Mouse (Mus musculus) cerebral cortex, adult 2 months (tissue): ENCODE results near the gene Dpt.

Source experiments
- WGBS: fragments of 180-500 bp; shearing (Covaris S2); methylation state at CpG from one replicate; pipeline ENCODE4 v1.1.7; 2018; 5-methylcytosine and 5-hydroxymethylcytosine counted together

Dpt gene

DNA sequence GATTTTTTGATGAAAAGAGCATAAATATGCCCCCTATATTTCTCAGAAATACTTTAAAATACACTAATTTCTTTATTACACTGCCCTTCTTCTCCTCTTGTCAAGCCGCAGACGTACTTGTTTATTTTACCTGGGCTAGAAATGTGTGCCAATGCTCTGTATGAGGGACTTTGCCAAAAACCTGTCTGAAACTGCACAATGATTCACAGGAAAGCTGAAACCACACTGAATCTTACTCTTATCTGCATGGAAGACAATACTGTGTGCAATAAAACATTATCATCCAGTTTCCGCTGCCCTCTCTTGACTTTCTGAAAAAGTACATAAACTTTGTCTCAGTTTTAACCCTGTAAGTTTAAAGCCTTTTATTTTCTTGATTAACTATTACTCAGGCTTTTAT, 20.9 kb downstream of the Dpt start:
- 90% methylated on average over 3 of the region's 3 CpGs for WGBS

DNA sequence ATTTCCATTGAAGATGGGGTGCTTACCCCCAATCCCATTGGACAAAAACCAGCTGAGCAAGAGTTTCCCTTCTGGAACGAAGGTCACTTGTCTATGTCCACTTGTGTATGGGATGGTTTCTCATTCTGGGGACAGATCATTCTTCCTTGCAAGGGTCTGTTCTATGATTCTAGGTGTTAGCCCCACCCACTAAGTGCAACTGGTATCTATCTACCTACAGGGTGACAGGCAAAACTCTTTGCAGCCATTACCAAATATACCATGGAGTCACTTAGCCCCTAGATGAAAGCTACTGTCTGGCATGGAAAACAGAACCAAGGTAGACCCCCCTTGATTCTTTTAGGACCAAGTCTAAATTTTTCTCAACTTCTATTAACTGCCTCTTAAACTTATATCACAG, 24.9 kb downstream of the Dpt start:
- 94% methylated on average over 1 of the region's 1 CpGs for WGBS

DNA sequence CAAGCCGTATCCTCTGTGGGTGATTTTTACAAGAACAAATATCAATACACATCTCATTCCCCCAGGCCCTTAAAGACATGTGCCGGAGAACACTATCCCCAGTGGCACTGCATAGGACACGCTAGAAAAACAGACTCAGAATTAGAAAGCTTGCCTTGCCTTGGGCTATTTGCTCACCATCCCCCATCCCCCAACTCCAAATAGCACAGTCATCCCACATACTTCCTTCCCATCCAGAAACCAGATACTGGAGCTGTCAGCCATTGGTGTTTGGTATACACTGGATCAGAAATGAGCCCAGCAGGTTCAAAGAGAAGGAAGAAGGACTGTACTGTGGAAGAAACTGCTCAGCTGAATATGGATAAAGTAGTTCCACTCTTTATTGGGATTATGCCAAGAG, 25.4 kb downstream of the Dpt start:
- WGBS, result 59% methylated on average over 3 of the region's 3 CpGs

DNA sequence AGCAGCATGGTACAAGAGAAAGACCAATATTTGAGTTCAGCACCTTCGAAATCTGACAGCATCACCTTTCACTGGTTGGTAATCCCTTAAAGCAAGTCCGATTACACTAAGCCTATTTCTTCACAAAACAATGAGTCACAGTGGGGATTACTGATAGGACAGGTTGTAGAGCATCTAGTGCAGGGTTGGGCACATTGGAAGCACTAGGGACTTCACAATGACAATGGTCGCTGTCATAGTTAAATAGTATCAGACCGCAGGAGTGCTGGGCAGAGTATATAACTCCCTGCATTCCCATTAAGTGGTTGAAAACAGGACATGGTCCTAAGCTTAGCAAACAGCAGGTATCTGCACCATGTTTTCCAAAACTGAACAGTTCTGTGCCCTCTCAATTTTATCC, 25.8 kb downstream of the Dpt start:
- 81% methylated on average over 4 of the region's 4 CpGs for WGBS

DNA sequence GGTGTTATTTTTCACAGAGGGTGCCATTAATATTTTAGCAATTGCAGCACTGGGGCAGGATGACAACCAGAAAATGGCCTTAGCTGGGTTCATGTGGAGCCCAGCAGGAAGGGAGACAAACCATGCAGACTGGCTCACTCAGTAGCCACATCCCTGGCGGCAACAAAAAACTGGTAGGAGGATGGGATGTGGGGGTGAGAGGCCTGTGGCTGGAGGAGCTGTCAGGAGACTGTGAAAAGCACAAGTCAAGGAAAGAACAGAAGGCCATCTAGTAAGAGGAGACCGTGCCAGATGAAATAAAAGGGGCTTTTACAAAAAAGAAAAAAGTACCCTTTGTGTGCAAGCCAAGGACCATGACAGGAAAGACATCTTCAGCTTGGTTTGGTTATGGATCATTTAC, 28.5 kb downstream of the Dpt start:
- WGBS, result 50% methylated on average over 2 of the region's 2 CpGs

DNA sequence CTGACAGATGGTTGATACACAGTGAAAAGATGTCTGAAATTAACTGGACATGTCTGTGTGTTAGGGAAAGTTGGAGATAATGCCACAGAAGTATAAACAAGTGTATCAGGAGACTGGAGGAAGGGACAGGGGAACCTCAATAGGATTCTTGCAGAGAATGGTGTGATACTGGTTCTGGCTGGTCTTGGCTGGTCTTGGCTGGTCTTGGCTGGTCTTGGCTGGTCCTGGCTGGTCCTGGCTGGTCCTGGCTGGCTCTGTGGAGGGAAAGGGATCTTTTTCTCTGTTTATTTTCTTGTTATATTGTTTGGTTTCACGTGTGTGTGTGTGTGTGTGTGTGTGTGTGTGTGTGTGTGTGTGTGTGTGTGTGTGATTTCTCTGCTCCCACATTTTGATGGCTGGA, 33.4 kb downstream of the Dpt start:
- 80% methylated on average over 1 of the region's 1 CpGs for WGBS

DNA sequence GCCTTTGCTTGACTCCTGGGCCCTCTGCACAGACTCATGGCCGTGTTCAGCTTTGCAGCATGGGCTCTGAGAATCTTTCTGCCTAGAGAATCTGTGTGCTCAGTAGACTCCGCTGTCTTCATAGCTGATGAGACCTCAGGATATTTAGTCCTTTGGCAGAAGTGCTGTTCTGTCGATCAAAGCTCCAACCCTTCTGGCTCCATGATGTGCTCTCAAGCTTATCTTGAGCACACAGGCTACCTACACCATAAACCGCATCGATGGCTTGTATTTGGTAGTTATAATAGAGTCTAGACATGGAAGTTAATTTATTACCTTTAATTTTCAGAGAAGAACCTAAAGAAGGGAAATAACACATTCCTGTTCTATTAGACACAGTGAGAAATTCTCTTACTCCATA, 36.0 kb downstream of the Dpt start:
- 92% methylated on average over 5 of the region's 5 CpGs for WGBS

DNA sequence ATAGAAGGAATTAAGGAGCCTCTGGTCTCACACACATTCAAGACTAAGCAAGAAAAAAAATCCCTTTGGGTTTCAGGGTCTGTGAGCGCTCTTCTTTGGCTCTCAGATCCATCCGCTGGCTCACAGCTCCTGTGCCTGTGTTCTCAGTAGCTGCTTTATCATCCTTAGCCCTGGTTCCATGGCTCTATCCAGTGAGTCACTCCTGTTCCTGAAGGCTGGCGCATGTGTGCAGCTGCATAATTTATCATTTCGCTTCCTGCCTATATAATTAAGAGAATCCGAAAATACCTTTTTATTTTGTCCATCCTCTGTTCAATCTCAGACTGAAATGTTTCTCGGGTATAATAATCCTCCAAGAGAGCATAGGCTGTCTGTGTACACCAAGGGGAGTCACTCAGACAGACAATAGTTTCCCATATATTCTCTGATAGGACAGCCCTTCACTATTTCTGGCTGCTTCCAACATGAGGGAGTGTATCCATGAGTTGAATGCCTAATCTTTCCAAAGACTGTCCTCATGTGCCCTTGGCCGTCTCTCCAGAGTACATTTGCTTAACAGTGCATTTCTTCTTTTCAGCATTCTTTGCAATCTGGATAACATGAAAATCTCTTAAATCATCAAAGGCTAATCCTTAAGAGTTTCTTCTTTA, 52.3 kb downstream of the Dpt start:
- WGBS, result 32% methylated on average over 7 of the region's 7 CpGs

DNA sequence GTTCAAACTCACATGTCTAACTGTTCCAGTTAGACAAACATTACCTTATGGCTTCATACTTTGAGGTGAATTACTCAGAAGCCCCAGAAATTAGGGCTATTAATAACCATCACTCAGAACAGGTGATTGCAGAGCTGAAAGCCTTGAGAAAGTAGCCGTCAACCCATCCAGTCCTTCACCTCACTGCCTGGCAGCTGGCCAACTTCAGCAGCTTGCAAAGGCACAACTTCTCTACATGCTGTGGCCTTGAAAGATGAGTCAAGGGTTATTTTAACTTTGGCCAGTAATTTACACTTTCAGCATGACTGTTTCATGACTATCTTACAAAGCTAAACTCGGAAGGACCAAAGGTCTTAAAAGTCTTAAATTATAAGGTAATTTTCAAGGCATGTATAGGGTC, 59.3 kb downstream of the Dpt start:
- WGBS, result 74% methylated on average over 2 of the region's 2 CpGs

DNA sequence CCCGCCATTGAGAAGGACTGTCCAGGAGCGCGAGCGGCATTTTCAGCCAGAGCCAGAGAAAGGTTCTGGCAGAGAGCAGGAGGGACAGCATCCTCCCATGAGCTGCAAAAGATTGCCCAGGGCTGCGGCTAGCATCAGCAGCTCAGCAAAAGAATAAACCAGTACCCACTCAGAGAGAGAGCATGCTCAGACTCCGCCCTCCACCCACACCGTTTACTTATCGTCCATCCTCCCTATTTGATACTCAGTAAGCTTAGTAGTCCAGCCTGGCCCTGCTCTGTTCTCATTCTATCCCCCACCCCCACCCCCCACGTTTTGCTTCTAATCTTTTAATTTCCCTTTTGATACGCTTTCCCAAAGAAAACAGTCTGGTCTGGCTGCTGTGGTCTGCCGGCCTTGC, 63.5 kb downstream of the Dpt start:
- 80% methylated on average over 11 of the region's 11 CpGs for WGBS

DNA sequence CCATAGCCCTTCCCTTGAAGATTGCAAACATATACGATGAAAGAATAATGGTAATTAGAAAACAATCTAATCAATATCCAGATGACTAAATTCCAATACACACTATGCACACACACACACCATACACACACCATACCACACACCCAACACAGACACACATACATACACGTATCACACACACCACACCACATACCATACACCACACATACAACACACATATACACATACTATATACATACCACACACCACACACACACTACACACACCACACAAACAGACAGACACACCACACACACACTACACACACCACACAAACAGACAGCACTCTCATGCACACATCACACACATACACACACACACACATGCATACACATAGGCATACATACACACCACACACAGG, 64.3 kb downstream of the Dpt start:
- 90% methylated on average over 2 of the region's 2 CpGs for WGBS

DNA sequence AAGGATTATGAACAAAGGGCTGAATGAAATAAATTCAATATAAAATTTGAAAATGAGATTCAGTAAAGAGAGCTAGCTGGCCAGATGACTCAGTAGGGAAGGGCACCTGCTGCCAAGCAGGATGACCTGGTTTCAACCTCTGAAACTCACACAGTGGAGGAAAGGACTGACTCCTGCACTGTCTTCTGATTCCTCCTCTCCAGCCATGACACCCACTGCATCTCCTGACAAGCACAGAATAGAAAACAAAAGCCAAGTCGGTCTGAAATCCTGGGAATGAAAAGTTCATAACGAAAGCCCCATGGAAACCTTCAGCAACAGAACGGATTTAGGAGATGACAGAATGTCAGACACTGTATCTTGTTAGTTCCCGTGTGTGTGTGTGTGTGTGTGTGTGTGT, 65.1 kb downstream of the Dpt start:
- WGBS, result 55% methylated on average over 4 of the region's 4 CpGs

DNA sequence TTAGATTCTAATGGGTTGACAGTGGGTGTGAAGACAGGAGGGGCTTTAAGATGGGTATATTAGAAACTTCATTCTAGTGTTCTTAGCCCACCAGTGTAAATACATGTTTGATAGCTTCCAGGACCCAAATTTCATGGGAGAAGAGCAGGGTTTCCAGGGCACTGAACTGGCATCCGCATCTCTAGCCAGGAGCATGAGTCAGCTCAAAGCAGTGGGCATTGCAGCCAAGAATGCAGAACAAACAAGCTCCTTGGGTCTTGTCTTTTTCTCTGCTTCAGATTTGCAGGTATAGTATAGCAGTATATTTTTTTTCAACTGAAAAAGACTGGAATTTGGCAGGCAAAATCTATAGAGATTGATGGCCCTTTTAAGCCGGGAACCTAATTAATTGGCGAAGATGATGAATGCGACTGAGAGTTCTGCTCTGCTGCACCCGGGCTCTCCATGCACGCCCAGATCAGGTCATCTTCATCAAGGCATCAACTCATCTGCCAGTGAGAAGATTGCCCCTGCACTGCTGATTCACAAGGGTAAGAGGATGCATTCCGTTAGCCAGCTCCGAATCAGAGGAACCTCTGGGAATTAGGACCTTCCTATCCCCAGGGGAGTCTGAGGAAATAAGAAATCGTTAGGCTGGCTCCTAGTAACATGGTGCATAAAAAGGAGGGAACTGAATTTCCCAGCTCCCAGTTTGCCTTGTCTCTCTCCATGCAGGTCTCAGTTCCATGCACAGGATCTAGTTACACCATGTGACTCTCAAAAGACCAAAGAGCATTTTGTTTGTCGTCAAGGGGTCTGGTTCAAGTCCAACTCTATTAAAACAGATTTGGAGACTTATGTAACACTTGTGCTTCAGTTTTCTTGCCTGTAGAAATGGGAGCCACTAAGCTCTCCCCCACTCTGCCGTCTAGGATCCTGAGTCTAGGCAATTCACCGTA, 66.8 kb downstream of the Dpt start:
- 57% methylated on average over 12 of the region's 12 CpGs for WGBS

DNA sequence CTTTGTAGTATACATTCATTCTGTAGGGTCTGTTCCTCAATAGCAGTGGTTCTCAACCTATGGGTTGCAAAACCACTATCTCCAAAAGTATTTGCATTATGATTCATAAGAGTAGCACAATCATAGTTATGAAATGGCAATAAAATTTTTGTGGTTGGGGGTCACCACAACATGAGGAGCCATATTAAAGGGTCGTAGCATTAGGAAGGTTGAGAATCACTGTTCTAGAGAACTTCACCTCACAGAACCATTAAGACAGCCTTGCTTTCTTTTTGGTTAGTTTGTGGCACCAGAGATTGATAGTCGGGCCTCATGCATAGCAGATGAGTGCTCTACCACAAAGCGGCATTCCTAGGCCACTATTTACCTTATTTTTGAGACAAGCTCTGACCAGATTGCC, 68.2 kb downstream of the Dpt start:
- WGBS, result 91% methylated on average over 3 of the region's 3 CpGs

DNA sequence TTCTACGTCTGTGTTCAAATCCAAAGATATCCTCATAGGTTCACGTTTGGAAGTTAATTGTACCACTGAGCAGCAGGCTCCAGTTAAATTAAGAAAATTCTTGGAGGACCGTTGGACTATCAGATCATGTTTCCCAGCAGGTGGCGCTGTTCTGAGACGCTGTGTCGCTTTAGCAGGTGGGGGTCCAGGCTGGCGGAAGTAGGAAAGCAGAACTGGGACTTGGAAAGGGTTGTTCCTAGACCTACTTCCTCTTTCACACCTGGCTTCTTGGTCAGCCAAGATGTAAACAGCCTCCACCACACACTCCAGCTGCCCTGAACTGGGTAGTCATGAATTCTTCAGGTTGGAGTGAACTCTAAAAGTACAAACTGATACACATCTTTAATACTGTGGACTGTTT, 74.2 kb downstream of the Dpt start:
- 61% methylated on average over 7 of the region's 7 CpGs for WGBS
